Mouse (Mus musculus) kidney, adult 18-20 months (tissue): ENCODE data around the gene C130074G19Rik.

Experiments used
- DNase-seq: peaks from one replicate; pipeline ENCODE4 v3.0.0; 2021

Gene C130074G19Rik

DNA sequence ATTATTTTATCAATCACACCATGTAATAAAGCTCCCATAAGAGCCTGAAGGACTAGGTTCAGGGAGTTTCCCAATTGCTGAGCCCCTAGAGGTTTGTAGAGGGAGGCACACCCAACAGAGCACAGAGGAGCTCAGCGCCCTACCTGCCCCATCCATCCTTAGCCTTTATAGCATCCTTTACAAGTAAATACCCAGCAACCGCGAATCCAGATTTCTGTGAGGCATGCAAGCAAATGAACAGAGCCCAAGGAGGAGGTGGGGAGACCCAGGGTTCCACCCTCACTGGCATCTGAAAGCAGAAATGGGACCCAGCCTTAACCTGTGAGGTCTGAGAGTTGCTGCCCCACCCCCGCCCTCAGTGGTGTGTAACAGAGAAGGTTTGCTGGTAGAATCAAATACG, 46.7 kb downstream of the C130074G19Rik start:
- DNase-seq = no peak

- DNase-seq = no peak
Observed at GRCm38 (mm10) chr1:184833499-184833898, 49.5 kb downstream of the C130074G19Rik start.

DNA sequence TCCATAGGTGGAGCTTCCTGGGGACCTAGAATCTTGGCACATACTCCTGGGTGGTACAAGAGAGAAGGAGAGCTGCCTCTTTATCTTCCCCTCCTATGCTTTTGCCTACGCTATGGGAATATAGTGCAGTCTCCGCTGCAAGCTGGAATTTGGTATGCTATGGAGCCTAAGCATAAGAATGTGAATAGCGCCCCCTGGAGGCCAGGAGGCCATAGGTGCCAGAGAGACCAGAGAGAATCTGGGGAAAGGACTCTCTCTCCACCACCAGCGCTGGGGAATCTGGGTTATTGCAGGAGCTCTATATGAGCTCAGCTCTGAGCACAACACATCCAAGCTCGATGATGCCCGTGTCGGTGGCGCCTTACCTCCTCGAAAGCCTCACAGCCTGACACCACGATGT, 50.8 kb downstream of the C130074G19Rik start:
- no peak for DNase-seq

DNA sequence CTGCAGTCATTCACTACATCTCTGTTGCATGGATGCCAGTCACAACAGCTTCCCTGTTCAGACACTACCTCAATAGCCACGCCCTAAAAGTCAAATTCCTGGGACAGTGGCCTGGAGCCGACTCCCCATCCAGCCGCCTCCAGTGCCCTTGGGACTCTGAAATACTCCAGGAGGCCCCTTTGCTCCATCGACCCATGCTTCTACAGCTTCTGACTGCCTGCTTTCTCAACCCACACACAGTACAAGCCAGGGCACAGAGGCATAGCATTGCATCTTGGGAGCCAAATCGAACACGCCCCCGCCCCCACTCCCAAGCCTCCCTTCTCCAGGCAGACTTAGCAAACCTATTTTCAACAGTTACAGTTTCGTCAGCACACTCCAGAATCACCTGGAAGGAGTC, 53.1 kb downstream of the C130074G19Rik start:
- no peak for DNase-seq

- peak; percentile 78 for DNase-seq
Observed at GRCm38 (mm10) chr1:184827175-184827701, 55.8 kb downstream of the C130074G19Rik start.

DNA sequence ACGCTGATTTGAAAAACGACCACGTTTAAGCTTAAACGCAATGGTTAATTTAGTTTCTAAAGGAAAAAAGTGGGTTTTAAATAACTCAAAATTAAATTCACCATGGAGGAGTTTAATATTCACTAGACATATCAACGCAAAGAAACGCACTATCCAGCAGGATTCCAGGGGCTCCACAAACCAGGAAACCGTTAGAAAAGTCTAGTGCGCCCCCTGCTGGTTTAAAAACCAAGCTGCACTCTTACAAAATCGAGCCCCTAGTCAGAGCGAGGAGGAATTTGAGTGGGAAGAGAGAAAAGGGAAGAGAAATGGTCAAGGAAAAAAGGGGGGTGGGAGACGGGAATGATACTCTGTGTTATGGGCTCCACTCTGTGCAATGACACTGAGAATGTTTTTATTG, 57.9 kb downstream of the C130074G19Rik start:
- DNase-seq = no peak

- peak; percentile 94 for DNase-seq
Observed at GRCm38 (mm10) chr1:184824439-184824851, 58.6 kb downstream of the C130074G19Rik start.

- DNase-seq = no peak
Observed at GRCm38 (mm10) chr1:184822678-184823077, 60.3 kb downstream of the C130074G19Rik start.
